Mouse (Mus musculus) urinary bladder, postnatal 10 days (tissue): ENCODE measurements around the gene Gm49396.

Experiments used
- DNase-seq: peaks from one replicate; pipeline ENCODE4 v3.0.0; 2022; ENCODE audit warnings: low spot score

Gm49396 gene

GRCm38 (mm10) chr7:30563117-30563905 is at the start of gene Gm49396, which contains the start of the genes U2af1l4 and Psenen:
TSS of gene Gm49396 (plus strand) at chr7:30563344.
TSS of gene U2af1l4 (plus strand) at chr7:30563301.
TSS of gene Psenen (minus strand) at chr7:30563627.
- DNase-seq: peak; percentile 82

DNA sequence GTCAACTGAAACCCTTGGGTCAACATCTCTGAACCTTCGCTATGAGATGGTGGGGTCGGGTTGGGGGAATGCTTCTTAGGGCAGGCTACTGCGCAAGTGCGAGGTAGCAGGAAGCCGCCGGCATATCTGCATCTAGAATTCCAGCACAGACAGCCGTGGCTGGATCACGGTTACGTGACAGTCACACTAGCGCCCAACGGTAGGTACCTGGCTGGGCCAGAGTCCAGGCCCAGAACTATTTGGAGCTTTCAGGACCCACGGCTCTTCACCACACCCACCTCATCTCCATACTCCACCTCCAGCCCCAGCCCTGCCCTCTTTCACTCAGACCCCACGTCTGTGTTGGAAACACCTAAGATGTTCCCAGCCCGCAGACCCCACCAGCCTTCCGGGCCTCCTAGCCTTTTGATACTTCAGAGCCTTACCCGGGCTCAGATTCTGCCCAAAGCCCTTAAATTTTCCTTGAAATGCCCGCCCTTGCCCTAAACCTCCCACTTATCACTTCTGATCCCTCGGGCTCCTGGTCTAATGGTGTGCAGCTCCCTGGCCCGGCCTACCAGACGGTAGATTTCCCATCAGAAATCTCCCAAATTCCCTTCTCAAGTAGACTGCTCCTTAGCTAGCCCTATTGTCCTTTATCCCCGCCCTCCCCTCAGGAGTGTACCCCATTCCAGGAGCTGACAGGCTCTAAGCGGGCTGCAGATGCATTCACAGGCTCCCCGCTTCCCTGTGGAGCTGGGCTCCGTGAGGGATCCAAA is 48.0 kb upstream of the Gm49396 start:
- DNase-seq: no peak

DNA sequence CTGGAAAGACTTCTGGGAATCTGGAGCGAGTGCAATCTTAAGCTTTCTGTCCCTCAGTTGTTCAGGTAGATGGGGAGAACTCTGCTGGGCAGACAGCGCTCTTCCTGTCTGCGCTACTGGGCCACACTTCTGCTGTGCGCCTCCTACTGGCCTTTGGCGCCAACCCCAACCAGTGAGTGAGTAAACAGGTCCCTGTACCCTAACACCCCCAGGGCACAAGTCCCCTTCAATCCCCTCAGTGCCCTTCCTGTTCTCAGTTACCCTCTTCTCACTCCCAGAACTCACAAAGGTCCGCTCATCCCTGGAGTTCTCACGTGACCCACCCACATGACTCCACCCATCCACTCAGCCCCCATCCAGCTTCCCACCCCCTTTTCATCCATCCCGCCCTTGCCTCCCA is 44.8 kb upstream of the Gm49396 start:
- no peak for DNase-seq

DNA sequence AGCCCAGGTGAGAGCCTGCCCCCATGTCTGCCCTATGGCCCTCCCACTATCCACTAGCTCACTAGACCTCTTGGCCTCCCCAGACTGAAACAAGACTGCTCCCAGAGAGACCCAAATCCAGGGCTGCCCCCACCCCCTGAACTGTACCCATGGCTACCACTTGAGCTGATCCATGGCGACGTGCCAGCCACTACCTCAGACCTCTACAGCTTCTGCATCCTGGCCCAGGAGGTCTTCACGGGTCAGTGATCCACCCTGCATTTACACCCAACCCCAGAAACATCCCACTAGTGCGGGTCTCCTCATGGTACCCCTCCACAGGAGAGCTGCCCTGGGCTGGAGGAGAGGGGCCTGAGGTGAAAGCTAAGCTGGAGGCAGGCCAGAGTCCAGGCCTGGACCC is 42.7 kb upstream of the Gm49396 start:
- DNase-seq: no peak

DNA sequence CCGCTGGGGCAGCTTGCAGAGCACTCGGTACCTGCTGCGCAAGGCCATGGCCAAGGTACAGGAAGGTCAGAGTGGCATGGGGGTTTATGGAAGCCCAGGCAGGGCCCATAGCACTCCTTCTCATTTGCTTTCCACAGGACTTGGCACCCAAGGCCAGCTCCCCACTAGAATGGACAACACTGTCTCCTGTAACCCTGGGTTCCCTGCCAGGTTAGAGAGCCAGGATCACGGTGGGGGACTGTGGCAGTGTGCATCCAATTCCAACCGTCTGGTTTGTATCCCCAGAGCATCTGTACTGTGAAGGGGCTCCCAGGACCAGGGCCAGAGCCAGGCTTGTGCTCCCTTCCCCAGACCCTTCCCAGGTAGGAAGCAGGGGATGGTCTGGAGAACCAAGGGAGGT is 42.3 kb upstream of the Gm49396 start:
- DNase-seq: no peak

GRCm38 (mm10) chr7:30522871-30523270 is 40.3 kb upstream of the Gm49396 start:
- DNase-seq: no peak

GRCm38 (mm10) chr7:30524487-30524886 is 38.7 kb upstream of the Gm49396 start:
- DNase-seq: no peak

DNA sequence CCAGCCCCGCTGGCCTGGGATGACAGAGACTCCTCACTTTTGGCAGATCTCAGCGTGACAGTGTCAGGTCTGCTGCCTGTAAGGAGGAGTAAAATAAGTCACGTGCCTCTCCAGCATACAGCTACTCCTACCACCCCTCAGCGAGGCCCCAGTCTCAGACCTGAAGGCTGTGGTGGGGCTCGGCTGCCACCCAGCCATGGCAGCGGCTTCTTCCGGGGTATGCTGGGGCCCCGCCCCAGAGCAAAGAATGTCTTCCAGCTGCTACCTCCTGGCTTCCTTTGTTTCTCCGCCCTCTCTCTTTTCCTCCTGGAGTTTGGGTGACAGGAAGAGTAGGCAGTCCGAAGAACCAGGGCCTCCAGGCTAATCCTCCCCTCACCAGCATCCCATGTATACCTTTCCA is 37.2 kb upstream of the Gm49396 start:
- DNase-seq: no peak

DNA sequence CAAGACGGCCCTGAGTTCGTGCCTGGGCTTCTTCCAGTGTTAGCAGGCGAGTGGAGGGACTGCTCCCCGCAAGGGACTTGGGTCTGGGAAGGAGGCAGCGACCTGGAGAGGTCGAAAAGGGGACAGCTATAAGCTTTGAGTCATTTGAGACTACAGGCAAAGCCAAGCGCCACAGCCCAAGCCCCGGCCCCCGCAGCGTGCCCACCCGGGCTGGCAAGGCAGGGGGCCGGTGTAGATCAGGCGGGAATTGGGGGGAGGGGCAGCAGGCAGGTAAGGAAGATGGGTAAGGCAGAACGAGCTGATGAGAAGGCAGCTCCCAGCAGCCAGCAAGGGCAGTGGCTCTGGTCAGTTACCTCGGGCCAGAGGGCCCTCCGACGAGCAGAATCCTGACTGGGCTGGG is 36.7 kb upstream of the Gm49396 start:
- DNase-seq: no peak

GRCm38 (mm10) chr7:30526981-30527380 is 36.2 kb upstream of the Gm49396 start:
- no peak for DNase-seq

DNA sequence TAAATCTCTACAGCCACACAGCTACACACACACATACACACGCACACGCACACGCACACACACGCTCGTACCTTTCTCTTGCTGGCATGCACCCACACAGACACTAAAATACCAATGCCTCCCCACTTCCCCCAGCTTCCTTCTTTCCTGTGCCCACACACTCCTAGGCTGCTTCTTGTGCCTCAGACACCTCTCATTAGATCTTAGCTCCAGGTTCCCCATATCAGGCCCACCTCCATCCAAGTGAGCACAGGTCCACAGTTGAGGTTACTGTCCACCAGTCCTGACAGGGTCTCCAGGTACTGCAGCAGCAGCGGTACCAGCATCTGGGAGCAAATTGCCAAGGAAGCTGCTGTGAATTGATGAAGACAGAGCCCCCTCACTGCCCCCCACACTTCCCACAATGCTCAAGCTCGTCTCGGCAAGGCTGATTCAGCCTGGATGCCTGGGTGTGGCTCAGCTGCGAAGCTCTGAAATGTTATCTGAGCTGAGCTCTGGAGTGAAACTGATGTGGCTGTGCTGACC is 31.8 kb upstream of the Gm49396 start:
- no peak for DNase-seq

DNA sequence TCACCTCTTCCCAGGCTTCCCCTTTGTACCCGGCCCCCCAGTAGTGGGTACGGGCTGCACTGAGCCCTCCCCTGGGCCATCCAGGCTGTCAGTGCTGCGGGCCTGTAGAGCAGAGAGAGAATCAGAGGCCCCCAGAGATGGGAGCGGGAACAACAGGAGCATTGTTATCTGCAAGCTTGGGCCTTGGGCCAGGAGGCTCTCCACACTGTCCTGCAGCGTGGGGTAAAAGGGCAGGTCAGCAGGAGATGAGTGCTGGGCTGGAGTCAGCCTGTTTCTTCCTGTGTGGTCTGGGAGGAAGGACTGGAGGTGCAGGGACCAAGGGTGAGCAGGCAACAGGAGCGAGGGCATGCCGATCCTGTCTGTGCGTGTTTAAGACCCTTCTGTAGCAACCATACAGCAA is 30.2 kb upstream of the Gm49396 start:
- DNase-seq: no peak

GRCm38 (mm10) chr7:30533941-30534632 is 29.1 kb upstream of the Gm49396 start:
- DNase-seq: no peak

GRCm38 (mm10) chr7:30534633-30535577 is 28.2 kb upstream of the Gm49396 start, which contains the start of gene Arhgap33:
TSS of gene Arhgap33 (minus strand) at chr7:30535060.
- DNase-seq: peak; percentile 77

DNA sequence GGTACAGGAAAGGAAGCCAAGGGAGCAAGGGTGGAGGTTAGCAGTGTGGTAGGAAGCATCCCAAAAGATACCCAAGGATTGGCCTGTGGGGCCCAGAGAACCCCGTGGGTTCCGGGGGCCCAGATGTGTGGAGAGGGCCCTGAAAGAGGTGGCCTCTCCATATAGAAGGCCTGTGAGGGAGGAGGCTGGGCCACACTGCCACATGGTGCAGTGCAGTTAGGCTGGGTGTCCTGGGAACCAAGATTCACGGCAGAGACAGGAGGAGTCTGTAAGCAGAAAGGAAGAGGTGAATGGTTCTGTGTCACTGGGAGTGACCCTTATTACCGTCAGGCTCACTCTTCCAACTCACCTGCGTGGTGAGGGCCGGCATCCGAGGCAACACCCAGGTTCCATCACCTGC is 22.6 kb upstream of the Gm49396 start:
- DNase-seq: no peak

DNA sequence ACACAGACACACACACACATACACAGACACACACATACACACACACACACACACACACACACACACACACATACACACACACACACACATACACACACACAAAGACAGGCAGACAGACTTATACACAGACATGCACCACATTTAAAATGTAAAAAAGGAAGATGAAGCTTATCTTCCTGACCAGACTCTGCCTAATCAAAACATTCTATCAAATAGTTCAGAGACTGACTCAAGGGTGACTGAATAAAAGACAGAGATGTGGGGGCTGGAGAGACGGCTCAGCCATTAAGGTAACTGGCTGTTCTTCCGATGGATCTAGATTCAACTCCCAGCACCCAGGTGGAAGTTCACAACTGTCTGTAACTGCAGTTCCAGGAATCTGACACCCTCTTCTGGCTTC is 18.8 kb upstream of the Gm49396 start:
- DNase-seq: no peak

DNA sequence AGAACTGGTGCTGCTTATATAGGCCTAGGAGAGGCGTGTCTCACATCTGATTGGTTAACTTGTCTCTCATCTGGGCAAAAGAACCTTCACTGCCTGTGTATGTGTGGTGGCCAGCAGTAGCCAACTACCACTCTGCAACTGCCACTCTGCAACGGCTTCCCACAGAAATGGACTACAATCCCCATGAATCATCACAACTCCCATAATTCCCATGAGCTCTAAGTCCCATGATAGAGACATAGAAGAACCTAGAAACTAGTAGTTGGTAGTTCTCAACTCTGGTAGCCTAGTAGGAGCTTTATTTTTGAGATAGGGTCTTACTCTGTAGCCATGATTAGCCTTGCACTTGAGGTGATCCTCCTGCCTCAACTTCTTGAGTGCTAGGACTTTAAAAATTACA is 13.3 kb upstream of the Gm49396 start:
- DNase-seq: no peak

DNA sequence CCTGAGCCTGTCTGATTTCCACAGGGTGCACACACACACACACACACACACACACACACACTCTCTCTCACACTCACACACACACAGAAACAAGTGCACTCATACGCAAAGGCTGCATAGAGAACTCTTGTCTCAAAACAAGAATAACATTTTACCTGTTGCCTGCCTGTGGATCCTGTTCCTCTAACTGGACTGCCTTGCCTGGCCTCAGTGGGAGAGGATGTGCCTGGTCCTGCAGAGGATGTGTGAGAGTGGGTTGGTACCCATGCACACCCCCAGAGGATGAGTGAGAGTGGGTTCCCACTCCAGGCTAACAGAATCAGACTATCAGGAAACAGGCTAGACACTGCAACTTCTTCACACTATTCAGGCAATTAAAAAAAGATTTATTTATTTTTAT is 12.5 kb upstream of the Gm49396 start:
- DNase-seq: no peak

- DNase-seq: no peak
Observed at GRCm38 (mm10) chr7:30551445-30552101, 11.6 kb upstream of the Gm49396 start.

DNA sequence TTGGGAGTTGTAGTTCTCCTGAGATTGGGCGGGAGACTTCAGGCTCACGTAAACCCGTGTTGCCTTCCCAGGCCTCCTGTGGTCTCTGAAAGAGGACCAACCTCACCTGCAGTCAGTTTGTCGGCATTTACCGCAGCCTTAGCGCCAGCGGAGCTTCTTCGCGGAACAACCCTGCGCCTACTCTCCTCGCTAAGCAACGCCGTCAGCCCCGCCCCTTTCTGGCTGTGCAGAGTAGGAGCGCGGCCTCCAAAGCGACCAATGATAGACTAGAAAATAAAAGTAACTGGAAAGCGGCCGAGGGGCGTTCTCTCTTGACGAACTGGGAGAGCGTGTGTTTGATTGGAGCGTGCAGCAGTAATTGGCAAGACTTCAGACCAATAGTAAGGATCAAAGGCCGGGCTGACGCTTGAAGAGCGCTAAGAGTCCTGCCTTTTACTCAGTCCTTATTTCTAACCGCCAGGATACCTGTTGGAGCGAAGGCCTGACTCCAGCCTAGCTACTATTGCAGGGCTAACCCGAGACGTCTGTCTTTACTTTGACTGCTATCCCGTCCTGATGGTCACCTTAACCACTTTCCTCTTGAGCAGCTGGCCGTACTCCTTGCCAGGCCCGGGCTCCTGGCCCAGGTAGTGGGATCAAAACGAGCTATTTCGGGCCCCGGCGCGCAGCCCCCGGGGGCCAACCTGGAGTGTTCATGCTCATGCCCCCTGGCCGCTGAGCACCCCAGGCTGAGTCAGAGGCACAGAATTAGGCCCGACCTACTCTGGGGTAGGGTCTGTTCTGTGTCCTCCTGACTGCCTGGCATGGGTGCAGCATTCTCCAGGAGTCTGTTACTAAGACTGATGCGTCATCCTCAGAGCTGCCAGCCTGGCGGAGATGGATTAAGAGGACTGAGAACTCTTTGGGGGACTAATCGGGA is 10.8 kb upstream of the Gm49396 start, which contains the start of the genes Hspb6 and Proser3:
Gene Hspb6 (plus strand): TSS at position 77 of the 919 bp plus-strand sequence.
Gene Proser3 (minus strand): TSS at position 198 of the 919 bp plus-strand sequence.
- DNase-seq: peak; percentile 80
